ENCODE assay signal across 10 mouse cellular contexts in genomic region chr10:17299600-17299999, GRCm38 (mm10).
DNase-seq lines count a peak whose midpoint lies in the region; ATAC-seq and TF ChIP-seq lines count a peak whose summit lies in the region.
"Had no signal": no experiment of that assay in that cellular context is flagged by ENCODE, and none has a peak within 500 bp of the region (broad histone marks: within the 10 kb centered on the region; RNA-seq: fewer than 3 reads in every experiment).

No protein-coding gene starts in this region.

- no peak for TF ChIP-seq CTCF in thymus, adult 2 months (IDR thresholded peaks at IDR 0.05; ENCODE audit: borderline replicate concordance, control insufficient read depth, extremely low read depth, insufficient read depth, low read length, poor library complexity)

- 22% methylated on average over 6 of the region's 6 CpGs for WGBS in heart, embryonic 15.5 days
- WGBS in kidney, embryonic 14.5 days, result 13% methylated on average over 6 of the region's 6 CpGs
- 89% methylated on average over 6 of the region's 6 CpGs for WGBS in thymus, adult 2 months
- 41% methylated on average over 6 of the region's 6 CpGs for WGBS in midbrain, embryonic 13.5 days
- 35% methylated on average over 6 of the region's 6 CpGs for WGBS in midbrain, embryonic 16.5 days

- H3K4me3 ChIP-seq in heart, embryonic 15.5 days, result no peak overlapping the region
- no peak overlapping the region for H3K4me3 ChIP-seq in kidney, embryonic 14.5 days (ENCODE audit: low read length)
- no peak overlapping the region for H3K4me3 ChIP-seq in thymus, adult 2 months (ENCODE audit: control insufficient read depth, insufficient read depth, low read length)
- H3K4me3 ChIP-seq in midbrain, embryonic 13.5 days (replicated peaks), result no peak overlapping the region
- no peak overlapping the region for H3K4me3 ChIP-seq in midbrain, embryonic 16.5 days (ENCODE audit: low read depth, low read length)
- H3K4me3 ChIP-seq: layer of hippocampus, adult 2 months; limb, embryonic 10.5 days had no signal

- peak overlapping the region; percentile 22 for H3K4me2 ChIP-seq in heart, embryonic 15.5 days
- H3K4me2 ChIP-seq in kidney, embryonic 14.5 days (replicated peaks; ENCODE audit: low read depth, low read length), result peak overlapping the region; percentile 15; the same call in 1 of the 2 replicates
- H3K4me2 ChIP-seq in midbrain, embryonic 13.5 days (replicated peaks), result no peak overlapping the region
- no peak overlapping the region for H3K4me2 ChIP-seq in midbrain, embryonic 16.5 days (ENCODE audit: low read length)

- 0 out of 2 replicates have a peak, but pooled peaks cover 4% of the 10 kb centered on the region for H3K4me1 ChIP-seq in heart, embryonic 15.5 days (replicated peaks)
- H3K4me1 ChIP-seq in kidney, embryonic 14.5 days (ENCODE audit: control insufficient read depth, insufficient read depth, low read length), result peaks cover 8% of the 10 kb centered on the region; the same call in 1 of the 2 replicates
- no peaks in the 10 kb centered on the region for H3K4me1 ChIP-seq in thymus, adult 2 months (replicated peaks; ENCODE audit: control insufficient read depth, insufficient read depth, low read length)
- H3K4me1 ChIP-seq in midbrain, embryonic 13.5 days (replicated peaks), result no peaks in the 10 kb centered on the region
- no peaks in the 10 kb centered on the region for H3K4me1 ChIP-seq in midbrain, embryonic 16.5 days (ENCODE audit: control insufficient read depth, insufficient read depth, low read length)

- TF ChIP-seq POLR2A in thymus, adult 2 months (IDR thresholded peaks at IDR 0.05; ENCODE audit: control insufficient read depth, extremely low read depth, insufficient read depth, low read length, poor library complexity), result no peak

- ATAC-seq in heart, embryonic 15.5 days (replicated peaks; ENCODE audit: insufficient number of reproducible peaks, insufficient read depth, low FRiP score, low read depth), result 0 out of 2 replicates have a peak, but pooled peaks have one; percentile 55
- peak; percentile 94 for ATAC-seq in kidney, embryonic 14.5 days (ENCODE audit: low FRiP score, low TSS enrichment)
- ATAC-seq in midbrain, embryonic 13.5 days, result no peak
- ATAC-seq in midbrain, embryonic 16.5 days, result no peak

- H3K27ac ChIP-seq in heart, embryonic 15.5 days, result peak overlapping the region; percentile 71
- peak overlapping the region; percentile 30; the same call in 1 of the 2 replicates for H3K27ac ChIP-seq in kidney, embryonic 14.5 days (ENCODE audit: low read depth, low read length)
- no peak overlapping the region for H3K27ac ChIP-seq in thymus, adult 2 months (ENCODE audit: control insufficient read depth, insufficient read depth, low read length)
- no peak overlapping the region for H3K27ac ChIP-seq in midbrain, embryonic 13.5 days
- no peak overlapping the region for H3K27ac ChIP-seq in midbrain, embryonic 16.5 days (ENCODE audit: low read length)
- H3K27ac ChIP-seq: layer of hippocampus, adult 2 months; limb, embryonic 10.5 days had no signal

- H3K9ac ChIP-seq in heart, embryonic 15.5 days, result no peak overlapping the region
- no peak overlapping the region for H3K9ac ChIP-seq in kidney, embryonic 14.5 days (ENCODE audit: low read depth, low read length)
- H3K9ac ChIP-seq in midbrain, embryonic 13.5 days (replicated peaks), result no peak overlapping the region
- no peak overlapping the region for H3K9ac ChIP-seq in midbrain, embryonic 16.5 days (ENCODE audit: low read depth, low read length)

- H3K36me3 ChIP-seq in heart, embryonic 15.5 days, result no peaks in the 10 kb centered on the region
- H3K36me3 ChIP-seq in kidney, embryonic 14.5 days (ENCODE audit: control insufficient read depth, insufficient read depth, low read length), result no peaks in the 10 kb centered on the region
- H3K36me3 ChIP-seq in thymus, adult 2 months (ENCODE audit: control insufficient read depth, insufficient read depth, low read length), result no peaks in the 10 kb centered on the region
- no peaks in the 10 kb centered on the region for H3K36me3 ChIP-seq in midbrain, embryonic 13.5 days
- H3K36me3 ChIP-seq in midbrain, embryonic 16.5 days (ENCODE audit: control insufficient read depth, insufficient read depth, low read length), result no peaks in the 10 kb centered on the region
- H3K36me3 ChIP-seq: limb, embryonic 10.5 days had no signal

- H3K9me3 ChIP-seq in heart, embryonic 15.5 days (replicated peaks), result no peaks in the 10 kb centered on the region
- no peaks in the 10 kb centered on the region for H3K9me3 ChIP-seq in kidney, embryonic 14.5 days (ENCODE audit: control insufficient read depth, low read length)
- no peaks in the 10 kb centered on the region for H3K9me3 ChIP-seq in midbrain, embryonic 13.5 days
- no peaks in the 10 kb centered on the region for H3K9me3 ChIP-seq in midbrain, embryonic 16.5 days (replicated peaks; ENCODE audit: control insufficient read depth, low read length, poor library complexity, severe bottlenecking)
- H3K9me3 ChIP-seq: limb, embryonic 10.5 days had no signal

- DNase-seq in ovary, postnatal 36 days (ENCODE audit: low spot score), result peak; percentile 14
- DNase-seq in ovary, postnatal 10 days (ENCODE audit: low spot score), result no peak
- no peak for DNase-seq in thymus, adult 2 months

- H3K27me3 ChIP-seq in heart, embryonic 15.5 days, result no peaks in the 10 kb centered on the region
- H3K27me3 ChIP-seq in kidney, embryonic 14.5 days (ENCODE audit: control insufficient read depth, insufficient read depth, low read length), result no peaks in the 10 kb centered on the region
- no peaks in the 10 kb centered on the region for H3K27me3 ChIP-seq in thymus, adult 2 months (ENCODE audit: control insufficient read depth, insufficient read depth, low read length)
- H3K27me3 ChIP-seq in midbrain, embryonic 13.5 days, result no peaks in the 10 kb centered on the region
- no peaks in the 10 kb centered on the region for H3K27me3 ChIP-seq in midbrain, embryonic 16.5 days (ENCODE audit: control insufficient read depth, insufficient read depth, low read depth, low read length)
- H3K27me3 ChIP-seq: CH12.LX had no signal

Comparison
In these comparisons a context has a peak if more than half of its experiments do, and no peak if none do; other contexts are left out.
1. ATAC-seq: peak in heart, embryonic 15.5 days (single experiment) and kidney, embryonic 14.5 days (single experiment); none in midbrain, embryonic 13.5 days (single experiment) and midbrain, embryonic 16.5 days (single experiment).
2. H3K27ac ChIP-seq: peak in heart, embryonic 15.5 days (single experiment) and kidney, embryonic 14.5 days (single experiment); none in thymus, adult 2 months (single experiment), midbrain, embryonic 13.5 days (single experiment) and midbrain, embryonic 16.5 days (single experiment).
3. H3K4me2 ChIP-seq: peak in heart, embryonic 15.5 days (single experiment) and kidney, embryonic 14.5 days (single experiment); none in midbrain, embryonic 13.5 days (single experiment) and midbrain, embryonic 16.5 days (single experiment).